ENCODE assay signal across 12 mouse cellular contexts in the genomic region with DNA sequence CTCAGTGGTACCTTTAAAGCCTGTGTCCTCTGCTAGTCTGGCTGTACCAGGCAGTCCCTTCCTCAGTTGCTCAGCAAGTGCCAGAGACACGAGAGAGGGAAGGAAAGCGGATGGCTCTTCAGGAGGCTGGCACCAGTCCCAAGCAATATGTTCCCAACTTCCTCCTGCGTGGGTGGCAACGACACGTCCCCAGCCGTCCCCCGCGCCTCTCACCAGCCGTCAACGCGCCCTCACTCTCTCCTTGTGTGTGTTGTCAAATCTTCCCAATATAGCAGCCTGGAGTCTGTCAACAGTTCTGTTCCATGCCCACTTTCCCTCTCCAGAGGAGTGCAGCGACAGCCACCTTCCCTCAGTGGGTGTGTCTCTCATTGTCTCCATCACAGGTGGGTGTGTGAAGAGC.
A peak's percentile ranks its signal among the peaks of the same experiment; 100 is the strongest.
DNase-seq lines count a peak whose midpoint lies in the region; ATAC-seq and TF ChIP-seq lines count a peak whose summit lies in the region.
"Had no signal": no experiment of that assay in that cellular context is flagged by ENCODE, and none has a peak within 500 bp of the region (broad histone marks: within the 10 kb centered on the region; RNA-seq: fewer than 3 reads in every experiment).

No protein-coding gene starts in this region.

- H3K27ac ChIP-seq in forebrain, embryonic 13.5 days, result no peak overlapping the region
- no peak overlapping the region for H3K27ac ChIP-seq in forebrain, embryonic 10.5 days
- H3K27ac ChIP-seq in forebrain, embryonic 16.5 days (ENCODE audit: low read length), result 0 out of 2 replicates have a peak overlapping the region, but pooled peaks have one; percentile 2
- no peak overlapping the region for H3K27ac ChIP-seq in gastrocnemius, adult 2 months
- H3K27ac ChIP-seq in midbrain, embryonic 11.5 days (ENCODE audit: low read depth, low read length), result no peak overlapping the region
- H3K27ac ChIP-seq: macrophage had no signal

- no peak overlapping the region for H3K9ac ChIP-seq in forebrain, embryonic 13.5 days
- H3K9ac ChIP-seq in forebrain, embryonic 16.5 days (replicated peaks; ENCODE audit: low read depth, low read length), result no peak overlapping the region
- no peak overlapping the region for H3K9ac ChIP-seq in midbrain, embryonic 11.5 days (ENCODE audit: low read length)

- no peaks in the 10 kb centered on the region for H3K9me3 ChIP-seq in forebrain, embryonic 13.5 days (replicated peaks)
- H3K9me3 ChIP-seq in forebrain, embryonic 10.5 days, result no peaks in the 10 kb centered on the region
- H3K9me3 ChIP-seq in forebrain, embryonic 16.5 days (ENCODE audit: control insufficient read depth, low read length), result no peaks in the 10 kb centered on the region
- no peaks in the 10 kb centered on the region for H3K9me3 ChIP-seq in midbrain, embryonic 11.5 days (ENCODE audit: control insufficient read depth, low read length)

- no peak for TF ChIP-seq CTCF in gastrocnemius, adult 2 months (IDR thresholded peaks at IDR 0.05)

- H3K4me3 ChIP-seq in forebrain, embryonic 13.5 days, result no peak overlapping the region
- no peak overlapping the region for H3K4me3 ChIP-seq in forebrain, embryonic 10.5 days
- no peak overlapping the region for H3K4me3 ChIP-seq in forebrain, embryonic 16.5 days (replicated peaks; ENCODE audit: low read length)
- no peak overlapping the region for H3K4me3 ChIP-seq in gastrocnemius, adult 2 months
- H3K4me3 ChIP-seq in midbrain, embryonic 11.5 days (ENCODE audit: low read depth, low read length), result no peak overlapping the region
- H3K4me3 ChIP-seq: erythroblast, embryonic 14.5 days had no signal

- intact Hi-C loops in left cerebral cortex, postnatal 36 days (cut with DNase I), result loop anchor here (2.0 kb wide), 1 partner anchor 34 kb away; no protein-coding TSS in a partner anchor
- intact Hi-C loops in gastrocnemius, adult 2 months (cut with DNase I), result no loop called here

- H3K4me1 ChIP-seq in forebrain, embryonic 13.5 days, result peaks cover 22% of the 10 kb centered on the region
- H3K4me1 ChIP-seq in forebrain, embryonic 10.5 days, result peaks cover 23% of the 10 kb centered on the region
- peaks cover 16% of the 10 kb centered on the region for H3K4me1 ChIP-seq in forebrain, embryonic 16.5 days (replicated peaks; ENCODE audit: control insufficient read depth, insufficient read depth, low read length)
- H3K4me1 ChIP-seq in midbrain, embryonic 11.5 days (ENCODE audit: control insufficient read depth, insufficient read depth, low read length), result no peaks in the 10 kb centered on the region

- WGBS in forebrain, embryonic 13.5 days, result 70% methylated on average over 12 of the region's 12 CpGs
- 93% methylated on average over 12 of the region's 12 CpGs for WGBS in forebrain, embryonic 10.5 days
- whole genome bisulfite sequencing in forebrain, embryonic 16.5 days, result 50% methylated on average over 12 of the region's 12 CpGs
- WGBS in midbrain, embryonic 11.5 days, result 89% methylated on average over 12 of the region's 12 CpGs

- ATAC-seq in forebrain, embryonic 13.5 days, result peak; percentile 70
- peak; percentile 91 for ATAC-seq in forebrain, embryonic 16.5 days
- no peak for ATAC-seq in midbrain, embryonic 11.5 days (ENCODE audit: low FRiP score)

- peaks cover 24% of the 10 kb centered on the region for H3K27me3 ChIP-seq in forebrain, embryonic 13.5 days
- H3K27me3 ChIP-seq in forebrain, embryonic 10.5 days (ENCODE audit: poor library complexity, severe bottlenecking), result peaks cover 73% of the 10 kb centered on the region
- H3K27me3 ChIP-seq in forebrain, embryonic 16.5 days (replicated peaks; ENCODE audit: control insufficient read depth, insufficient read depth, low read length), result no peaks in the 10 kb centered on the region; the same call in 1 of the 2 replicates
- H3K27me3 ChIP-seq in midbrain, embryonic 11.5 days (ENCODE audit: control insufficient read depth, insufficient read depth, low read length), result no peaks in the 10 kb centered on the region

- H3K4me2 ChIP-seq in forebrain, embryonic 13.5 days, result no peak overlapping the region
- H3K4me2 ChIP-seq in forebrain, embryonic 16.5 days (ENCODE audit: low read length), result no peak overlapping the region
- no peak overlapping the region for H3K4me2 ChIP-seq in midbrain, embryonic 11.5 days

- H3K36me3 ChIP-seq in forebrain, embryonic 13.5 days (ENCODE audit: poor library complexity, severe bottlenecking), result no peaks in the 10 kb centered on the region
- no peaks in the 10 kb centered on the region for H3K36me3 ChIP-seq in forebrain, embryonic 10.5 days (replicated peaks)
- no peaks in the 10 kb centered on the region for H3K36me3 ChIP-seq in forebrain, embryonic 16.5 days (ENCODE audit: control insufficient read depth, insufficient read depth)
- H3K36me3 ChIP-seq in midbrain, embryonic 11.5 days (ENCODE audit: control insufficient read depth, insufficient read depth, low read length), result no peaks in the 10 kb centered on the region

- no peak for DNase-seq in forebrain, embryonic 10.5 days (ENCODE audit: extremely low spot score, low spot score)
- DNase-seq in layer of hippocampus, adult 9-10 months (ENCODE audit: low spot score), result peak; percentile 58
- DNase-seq in left cerebral cortex, postnatal 36 days (ENCODE audit: low spot score in 2 of 2), result peak; percentile 89 to 90
- no peak for DNase-seq in thymus, postnatal 10 days (ENCODE audit: low spot score in 2 of 2)
- no peak for DNase-seq in gastrocnemius, adult 2 months
- no peak for DNase-seq in midbrain, embryonic 11.5 days (ENCODE audit: low spot score, missing footprints)
- DNase-seq: adrenal gland, postnatal 10 days; kidney, adult 11 months had no signal

Comparison
In these comparisons a context has a peak if more than half of its experiments do, and no peak if none do; other contexts are left out.
1. DNase-seq: peak in layer of hippocampus, adult 9-10 months (single experiment) and left cerebral cortex, postnatal 36 days (2 of 2); none in forebrain, embryonic 10.5 days (single experiment), thymus, postnatal 10 days (0 of 2), gastrocnemius, adult 2 months (single experiment) and midbrain, embryonic 11.5 days (single experiment).